Mouse (Mus musculus): ENCODE data around the gene Vipr1.

DNA sequence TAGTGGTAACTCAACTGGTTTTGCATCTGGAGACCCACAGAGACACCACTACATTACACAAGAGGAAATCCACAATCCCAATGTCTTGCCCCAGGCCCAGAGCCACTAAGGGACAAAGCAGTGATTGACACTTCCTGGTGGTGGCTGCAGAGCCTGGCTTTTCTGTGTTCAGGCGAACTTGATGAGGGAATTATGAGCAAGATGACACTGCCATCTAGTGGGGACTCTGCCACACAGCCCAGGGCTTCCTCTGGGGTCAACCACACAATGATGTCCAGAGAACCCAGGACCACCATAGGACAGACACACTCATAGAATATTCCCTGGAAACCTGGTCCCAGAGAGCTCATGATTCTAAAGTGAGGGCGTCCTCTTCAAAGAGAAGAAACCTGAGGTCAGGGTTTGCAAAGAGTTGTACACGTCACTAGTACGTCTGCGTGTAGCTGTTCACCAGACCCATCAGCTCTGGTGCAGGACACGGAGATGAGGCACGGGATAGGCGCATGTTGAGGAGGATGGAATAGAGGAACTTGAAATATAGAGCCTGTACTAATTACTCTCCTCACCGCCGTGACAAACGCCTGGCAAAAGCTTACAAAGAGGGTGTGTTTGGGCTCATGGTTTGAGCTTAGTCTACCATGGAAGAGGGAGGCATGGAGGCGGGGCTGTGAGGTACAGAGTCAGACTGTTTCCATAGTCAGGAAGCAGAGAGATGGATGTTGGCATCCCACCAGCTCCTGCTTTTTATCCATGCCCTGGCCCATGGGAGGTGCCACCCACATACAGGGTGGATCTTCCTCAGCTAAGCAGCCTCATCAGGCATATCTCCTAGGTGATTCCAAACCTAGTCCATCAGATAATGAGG, 36.9 kb upstream of the Vipr1 start:
- peak; percentile 94 for TF ChIP-seq CTCF (IDR thresholded peaks at IDR 0.05; ENCODE audit: low read depth)
- no peak for TF ChIP-seq EP300 (optimal IDR thresholded peaks at IDR 0.05)

All from stomach, postnatal 0 days (tissue).